Mouse (Mus musculus): Measurements from ENCODE around the gene Laptm5.

The Laptm5 gene

GRCm38 (mm10) chr4:130920951-130921693, 8.2 kb downstream of the Laptm5 start:
- DNase-seq (ENCODE audit: low spot score) = no peak

GRCm38 (mm10) chr4:130921986-130922385, 9.1 kb downstream of the Laptm5 start:
- DNase-seq (ENCODE audit: low spot score) = no peak

GRCm38 (mm10) chr4:130926274-130926673, 13.3 kb downstream of the Laptm5 start:
- DNase-seq (ENCODE audit: low spot score) = no peak

GRCm38 (mm10) chr4:130927821-130928220, 14.9 kb downstream of the Laptm5 start:
- no peak for DNase-seq (ENCODE audit: low spot score)

- no peak for DNase-seq (ENCODE audit: low spot score)
Measured at GRCm38 (mm10) chr4:130942644-130943043, 29.7 kb downstream of the Laptm5 start.

- DNase-seq (ENCODE audit: low spot score) = no peak
Measured at GRCm38 (mm10) chr4:130944112-130944511, 31.2 kb downstream of the Laptm5 start, which contains the start of gene Matn1. Gene Matn1 (plus strand): TSS chr4:130944385.

GRCm38 (mm10) chr4:130944779-130945178, 31.9 kb downstream of the Laptm5 start:
- DNase-seq (ENCODE audit: low spot score) = no peak

- DNase-seq (ENCODE audit: low spot score) = peak; percentile 89
Measured at GRCm38 (mm10) chr4:130947094-130947647, 34.2 kb downstream of the Laptm5 start.

GRCm38 (mm10) chr4:130949821-130950384, 37.0 kb downstream of the Laptm5 start:
- DNase-seq (ENCODE audit: low spot score) = no peak

- peak; percentile 39 for DNase-seq (ENCODE audit: low spot score)
Measured at GRCm38 (mm10) chr4:130952531-130952930, 39.6 kb downstream of the Laptm5 start.

GRCm38 (mm10) chr4:130957156-130957555, 44.2 kb downstream of the Laptm5 start:
- DNase-seq (ENCODE audit: low spot score) = no peak

GRCm38 (mm10) chr4:130958812-130959211, 45.9 kb downstream of the Laptm5 start:
- DNase-seq (ENCODE audit: low spot score) = no peak

- DNase-seq (ENCODE audit: low spot score) = no peak
Measured at GRCm38 (mm10) chr4:130959678-130960077, 46.8 kb downstream of the Laptm5 start.

- DNase-seq (ENCODE audit: low spot score) = peak; percentile 89
Measured at GRCm38 (mm10) chr4:130960118-130960734, 47.3 kb downstream of the Laptm5 start.

GRCm38 (mm10) chr4:130971278-130971677, 58.4 kb downstream of the Laptm5 start:
- no peak for DNase-seq (ENCODE audit: low spot score)

GRCm38 (mm10) chr4:130972421-130972829, 59.5 kb downstream of the Laptm5 start:
- no peak for DNase-seq (ENCODE audit: low spot score)

GRCm38 (mm10) chr4:130973332-130974263, 60.7 kb downstream of the Laptm5 start:
- no peak for DNase-seq (ENCODE audit: low spot score)

GRCm38 (mm10) chr4:130978981-130979380, 66.1 kb downstream of the Laptm5 start:
- DNase-seq (ENCODE audit: low spot score) = no peak

GRCm38 (mm10) chr4:130984416-130985182, 71.7 kb downstream of the Laptm5 start:
- DNase-seq (ENCODE audit: low spot score) = no peak
